Mouse (Mus musculus) lung, postnatal 0 days (tissue): ENCODE measurements around the gene Lsm2. TPM values are rescaled to one million over a fixed set of nuclear protein-coding genes. Genes with fewer than 3 reads are reported as not detected.

Source experiments
- ATAC-seq: fragments of 200-750 bp; cut with Nextera tagmentation; 2 replicates; pipeline ENCODE4 v1.8.0; 2017; ENCODE audit warnings: moderate library complexity
- DNase-seq: peaks from one replicate; pipeline ENCODE4 v3.0.0-alpha.2; 2016; ENCODE audit warnings: low spot score
- H3K27ac ChIP-seq: fragments of 300-500 bp; sonication (generic); 2 replicates; pipeline ENCODE4 v1.5.1; 2014; ENCODE audit warnings: antibody characterized with exemption, mild to moderate bottlenecking, low read length, mixed read lengths
- H3K27me3 ChIP-seq: fragments of 300-500 bp; sonication (generic); replicated peaks from 2 replicates; pipeline ENCODE4 v1.6.1; 2014; ENCODE audit warnings: low read length, mixed read lengths; ENCODE audit not compliant: insufficient read depth
- H3K36me3 ChIP-seq: fragments of 300-500 bp; sonication (generic); 2 replicates; pipeline ENCODE4 v1.6.1; 2014; ENCODE audit warnings: low read length, mixed read lengths; ENCODE audit not compliant: insufficient read depth
- H3K4me1 ChIP-seq: fragments of 300-500 bp; sonication (generic); 2 replicates; pipeline ENCODE4 v1.6.1; 2014; ENCODE audit warnings: antibody characterized with exemption, low read depth, low read length, mixed read lengths; ENCODE audit not compliant: insufficient read depth
- H3K4me2 ChIP-seq: fragments of 300-500 bp; sonication (generic); replicated peaks from 2 replicates; pipeline ENCODE4 v1.6.1; 2014; ENCODE audit warnings: low read depth, mild to moderate bottlenecking, low read length, moderate library complexity, mixed read lengths
- H3K4me3 ChIP-seq: fragments of 300-500 bp; sonication (generic); 2 replicates; pipeline ENCODE4 v1.5.1; 2014; ENCODE audit warnings: low read depth, low read length
- H3K9ac ChIP-seq: fragments of 300-500 bp; sonication (generic); replicated peaks from 2 replicates; pipeline ENCODE4 v1.6.1; 2014; ENCODE audit warnings: low read depth, mild to moderate bottlenecking
- H3K9me3 ChIP-seq: fragments of 300-500 bp; sonication (generic); 2 replicates; pipeline ENCODE4 v1.6.1; 2016; ENCODE audit warnings: low read length, mixed read lengths
- CTCF ChIP-seq: IDR thresholded peaks from 2 replicates; pipeline ENCODE4 v1.5.1; 2016; ENCODE audit warnings: antibody characterized with exemption, mild to moderate bottlenecking
- EP300 ChIP-seq: IDR thresholded peaks from 2 replicates; pipeline ENCODE4 v1.6.1; 2016; ENCODE audit warnings: antibody characterized with exemption, mild to moderate bottlenecking, control low read depth
- WGBS: fragments of 180-500 bp; shearing (Covaris S2); extraction: QIAGEN DNeasy Blood & Tissue Kit; methylation state at CpG from one replicate; pipeline ENCODE4 v1.1.7; 2014; 5-methylcytosine and 5-hydroxymethylcytosine counted together
- polyA plus RNA-seq: library from polyadenylated mRNA; unstranded; fragments of >200 nt; fragmentation: Nextera tagmentation; extraction: Ambion mirVana; gene quantifications from 2 replicates; pipeline ENCODE4 v1.2.1, GENCODE M21; 2015

Gene Lsm2
- polyA plus RNA-seq, 1 experiment from 2014 or later, result 55.4 TPM

DNA sequence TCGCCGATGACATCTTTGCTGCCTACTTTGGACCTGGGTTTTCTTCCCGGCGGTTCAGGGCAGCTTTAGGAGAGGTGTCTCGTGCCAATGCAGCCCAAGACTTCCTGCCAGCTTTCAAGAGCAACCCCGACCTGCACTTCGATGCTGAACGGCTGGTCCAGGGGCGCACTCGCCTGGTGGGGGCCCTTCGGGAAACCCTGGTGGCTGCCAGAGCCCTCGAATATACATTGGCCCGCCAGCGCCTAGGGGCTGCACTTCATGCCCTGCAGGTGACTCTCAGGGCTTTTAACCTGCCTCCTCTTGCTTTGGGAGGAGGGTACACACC lies 36.0 kb downstream of the Lsm2 start:
- Histone ChIP-seq H3K4me3 (no peak overlapping the region), H3K9ac (no peak overlapping the region), H3K4me1 (no peaks in the 10 kb centered on the region; the same call in 1 of the 2 replicates), H3K36me3 (0 out of 2 replicates have a peak, but pooled peaks cover 12% of the 10 kb centered on the region), H3K27me3 (no peaks in the 10 kb centered on the region), H3K4me2 (no peak overlapping the region), H3K9me3 (no peaks in the 10 kb centered on the region), H3K27ac (no peak overlapping the region)
- TF ChIP-seq CTCF, result no peak
- TF ChIP-seq EP300, result no peak
- WGBS, result 66% methylated on average over 14 of the region's 14 CpGs
- DNase-seq, result no peak
- no peak for ATAC-seq

DNA sequence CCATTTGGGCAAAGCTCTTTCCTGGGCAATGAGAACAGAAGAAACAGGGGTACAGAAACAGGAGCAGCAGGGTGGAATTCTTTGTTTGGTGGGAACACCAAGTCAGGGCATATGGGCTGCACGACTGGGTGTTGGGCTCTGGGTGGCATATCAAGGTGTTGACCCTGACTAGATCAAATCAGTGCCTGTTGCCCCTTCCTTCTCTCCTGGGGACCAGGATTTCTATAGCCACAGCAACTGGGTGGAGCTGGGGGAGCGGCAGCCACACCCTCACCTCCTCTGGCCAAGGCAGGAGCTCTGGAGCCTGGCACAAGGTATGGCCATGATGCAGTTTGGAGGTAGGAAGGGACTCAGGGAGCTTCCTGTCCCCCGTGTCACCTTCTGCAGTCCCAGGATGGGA lies 36.5 kb downstream of the Lsm2 start:
- no peak for ATAC-seq
- Histone ChIP-seq H3K4me2 (no peak overlapping the region), H3K9me3 (no peaks in the 10 kb centered on the region), H3K9ac (no peak overlapping the region), H3K27me3 (no peaks in the 10 kb centered on the region), H3K4me3 (no peak overlapping the region), H3K36me3 (0 out of 2 replicates have a peak, but pooled peaks cover 9% of the 10 kb centered on the region), H3K4me1 (no peaks in the 10 kb centered on the region; the same call in 1 of the 2 replicates), H3K27ac (no peak overlapping the region)
- no peak for TF ChIP-seq CTCF
- 64% methylated on average over 3 of the region's 3 CpGs for WGBS
- DNase-seq, result no peak

DNA sequence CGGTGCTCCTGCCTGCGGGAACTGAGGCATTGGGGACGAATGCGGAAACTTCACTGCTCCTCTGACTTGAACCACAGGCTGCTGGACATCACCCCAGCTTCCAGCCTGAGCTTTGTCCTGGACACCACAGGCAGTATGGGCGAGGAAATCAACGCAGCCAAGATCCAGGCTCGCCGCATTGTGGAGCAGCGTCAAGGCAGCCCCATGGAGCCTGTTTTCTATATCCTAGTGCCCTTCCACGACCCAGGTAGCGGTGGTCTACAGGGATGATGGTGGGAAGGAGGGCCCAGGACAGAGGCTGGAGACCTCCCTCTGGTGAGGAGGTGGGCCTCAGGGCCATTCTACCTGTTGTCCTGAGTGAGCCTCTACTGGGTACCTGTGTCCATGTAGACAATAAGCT lies 38.2 kb downstream of the Lsm2 start:
- no peak overlapping the region for H3K4me2 ChIP-seq
- no peak overlapping the region for H3K4me3 ChIP-seq
- peaks cover 3% of the 10 kb centered on the region for H3K4me1 ChIP-seq
- no peaks in the 10 kb centered on the region for H3K27me3 ChIP-seq
- H3K9me3 ChIP-seq, result no peaks in the 10 kb centered on the region
- H3K27ac ChIP-seq, result no peak overlapping the region
- no peaks in the 10 kb centered on the region for H3K36me3 ChIP-seq
- H3K9ac ChIP-seq, result no peak overlapping the region
- no peak for ATAC-seq
- DNase-seq, result no peak
- TF ChIP-seq EP300 (no peak), CTCF (no peak)
- WGBS, result 76% methylated on average over 11 of the region's 11 CpGs

DNA sequence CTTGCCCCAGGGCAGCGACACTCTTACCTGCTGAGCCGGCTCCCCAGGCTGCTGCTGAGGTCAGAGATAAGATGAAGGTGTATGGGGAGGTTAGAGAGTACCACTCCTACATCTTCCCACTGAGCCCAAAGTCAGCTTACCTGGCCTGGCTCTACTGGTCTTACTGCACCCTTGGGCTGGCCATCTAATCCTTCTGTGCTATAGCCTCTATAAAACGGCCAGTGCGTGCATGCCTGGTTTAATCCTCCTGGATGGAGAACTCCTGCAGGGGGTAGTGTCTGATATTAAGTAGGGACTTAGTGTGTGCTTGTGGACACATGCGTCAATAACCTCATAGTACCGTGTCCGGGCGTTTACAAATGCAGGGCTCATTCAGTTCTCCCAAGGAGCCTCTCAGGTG lies 38.9 kb downstream of the Lsm2 start:
- no peak overlapping the region for H3K27ac ChIP-seq
- no peak overlapping the region for H3K4me2 ChIP-seq
- H3K4me1 ChIP-seq, result peaks cover 3% of the 10 kb centered on the region
- ATAC-seq (no peak), DNase-seq (no peak)
- H3K9me3 ChIP-seq, result no peaks in the 10 kb centered on the region
- H3K4me3 ChIP-seq, result no peak overlapping the region
- TF ChIP-seq CTCF (no peak), EP300 (no peak)
- no peaks in the 10 kb centered on the region for H3K27me3 ChIP-seq
- H3K9ac ChIP-seq, result no peak overlapping the region
- no peaks in the 10 kb centered on the region for H3K36me3 ChIP-seq
- 80% methylated on average over 8 of the region's 8 CpGs for WGBS

DNA sequence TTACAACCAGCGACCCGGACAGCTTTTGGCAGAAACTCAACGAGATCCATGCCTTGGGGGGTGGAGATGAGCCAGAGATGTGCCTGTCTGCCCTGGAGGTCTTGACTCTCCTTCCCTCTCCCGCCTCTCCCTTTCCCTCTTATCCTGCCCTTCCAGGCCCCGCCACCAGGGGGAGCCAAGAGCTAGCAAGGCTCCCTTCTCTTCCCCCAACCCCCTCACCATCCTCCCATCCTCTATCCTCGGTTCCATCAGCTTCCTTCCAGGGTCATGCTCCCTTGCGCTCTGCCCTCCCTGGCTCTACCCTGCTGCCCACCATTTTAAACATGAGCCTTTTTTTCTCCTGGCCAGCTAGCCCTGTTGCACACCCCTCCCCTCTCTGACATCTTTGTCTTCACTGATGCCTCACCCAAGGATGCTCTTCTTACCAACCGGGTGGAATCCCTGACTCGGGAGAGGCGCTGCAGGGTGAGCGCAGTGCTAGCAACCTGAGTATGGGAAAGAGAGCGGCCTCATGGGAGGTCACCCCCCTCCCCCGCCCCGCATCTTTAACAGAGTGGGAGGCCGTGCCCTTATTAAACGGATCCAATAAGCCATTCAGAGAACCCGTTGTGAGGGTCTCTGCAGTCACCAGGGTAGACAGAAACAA lies 39.6 kb downstream of the Lsm2 start:
- Histone ChIP-seq H3K36me3 (no peaks in the 10 kb centered on the region), H3K4me2 (peak overlapping the region; percentile 36; the same call in 1 of the 2 replicates), H3K9me3 (no peaks in the 10 kb centered on the region), H3K4me1 (peaks cover 3% of the 10 kb centered on the region), H3K27me3 (no peaks in the 10 kb centered on the region), H3K27ac (peak overlapping the region; percentile 71), H3K4me3 (no peak overlapping the region), H3K9ac (no peak overlapping the region)
- ATAC-seq (peak; percentile 43), DNase-seq (peak; percentile 85)
- WGBS, result 11% methylated on average over 17 of the region's 17 CpGs
- TF ChIP-seq CTCF (peak; percentile 99), EP300 (no peak)

DNA sequence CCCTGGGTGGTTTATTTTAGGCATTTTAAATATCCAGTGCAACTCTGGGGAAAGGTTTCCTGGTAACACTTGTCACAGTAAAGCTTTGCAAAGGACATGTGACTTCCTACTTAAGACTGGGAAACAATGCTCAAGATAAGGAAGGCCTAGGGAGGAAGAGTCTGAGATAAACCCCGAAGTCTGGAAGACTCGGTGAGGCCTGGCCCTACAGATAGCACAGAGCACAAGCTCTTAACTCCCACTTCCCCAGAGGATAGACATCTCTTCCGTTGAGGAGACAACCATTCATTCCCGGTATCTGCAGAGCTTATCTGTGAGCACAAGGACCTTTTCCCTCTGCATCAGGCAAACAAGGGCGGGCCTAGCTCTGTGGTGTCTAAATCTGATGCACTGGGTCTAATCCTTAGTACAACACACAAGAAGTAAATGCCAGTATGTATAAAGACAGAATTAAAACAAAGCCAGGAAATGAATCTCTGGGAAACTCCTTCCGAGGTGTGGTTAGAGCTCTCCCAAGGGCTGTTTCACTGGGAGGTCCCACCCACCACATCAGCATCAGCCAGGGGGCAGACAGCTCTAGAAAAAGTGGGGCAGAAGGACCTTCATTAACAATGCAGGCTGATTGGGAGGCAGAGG lies 40.3 kb downstream of the Lsm2 start:
- H3K9me3 ChIP-seq, result no peaks in the 10 kb centered on the region
- no peaks in the 10 kb centered on the region for H3K36me3 ChIP-seq
- ATAC-seq, result peak; percentile 79
- WGBS, result 29% methylated on average over 6 of the region's 6 CpGs
- DNase-seq, result peak; percentile 68
- no peak overlapping the region for H3K9ac ChIP-seq
- H3K27ac ChIP-seq, result peak overlapping the region; percentile 71
- H3K27me3 ChIP-seq, result no peaks in the 10 kb centered on the region
- no peak overlapping the region for H3K4me3 ChIP-seq
- peak; percentile 92 for TF ChIP-seq EP300
- TF ChIP-seq CTCF, result peak; percentile 46
- H3K4me1 ChIP-seq, result peaks cover 3% of the 10 kb centered on the region; the same call in 1 of the 2 replicates
- no peak overlapping the region for H3K4me2 ChIP-seq
